Mouse (Mus musculus): Measurements from ENCODE around the gene Vmn1r13.
"Not testable (repeated sequence)": the region's sequence is repeated elsewhere in the genome, so short reads cannot be mapped to it uniquely, and the experiment has no call there.

The Vmn1r13 gene

DNA sequence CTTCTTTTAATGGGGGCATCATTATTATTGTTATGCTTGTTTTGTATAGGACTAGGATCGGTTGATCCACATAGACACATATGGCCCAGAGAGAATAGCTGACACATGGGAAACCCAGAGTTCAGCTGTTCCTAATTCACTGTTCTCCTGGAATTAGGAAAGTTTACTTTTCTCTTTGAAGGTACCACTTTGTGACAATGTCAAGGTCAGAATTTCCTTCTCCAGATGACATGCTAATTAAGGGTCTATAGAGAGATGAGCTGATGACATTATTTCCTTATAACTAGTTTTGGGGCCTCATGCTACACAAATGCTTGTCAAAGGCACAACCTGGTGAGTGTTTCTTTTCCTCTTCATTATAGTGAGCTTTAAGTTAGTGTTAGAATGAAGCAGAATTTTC lies at the start of gene Vmn1r13:
TSS of gene Vmn1r13 (plus strand) at position 301 of the 400 bp plus-strand sequence.
- not testable (repeated sequence) for DNase-seq

DNA sequence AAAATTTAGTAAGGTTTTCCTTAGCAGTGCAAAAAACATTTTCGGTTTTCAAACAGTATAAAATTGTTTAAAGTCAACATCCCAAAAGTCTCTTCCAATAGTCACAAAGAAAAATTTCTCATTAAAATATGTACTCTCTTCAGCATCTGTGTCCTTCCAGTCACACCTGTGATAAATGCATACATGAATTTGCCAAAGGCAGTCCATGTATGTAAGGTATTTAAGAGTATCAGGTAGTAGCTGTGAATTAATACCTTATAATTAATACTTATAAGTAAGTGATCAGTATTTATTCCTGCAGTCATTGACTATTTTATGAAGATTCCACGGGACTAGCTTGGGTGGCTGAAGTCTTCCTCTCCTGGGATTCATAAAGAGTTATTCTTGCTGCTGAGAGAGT lies 46.5 kb upstream of the Vmn1r13 start, which contains the start of gene Vmn1r12:
TSS of gene Vmn1r12 (plus strand) at position 301 of the 400 bp plus-strand sequence.
- DNase-seq: no peak

DNA sequence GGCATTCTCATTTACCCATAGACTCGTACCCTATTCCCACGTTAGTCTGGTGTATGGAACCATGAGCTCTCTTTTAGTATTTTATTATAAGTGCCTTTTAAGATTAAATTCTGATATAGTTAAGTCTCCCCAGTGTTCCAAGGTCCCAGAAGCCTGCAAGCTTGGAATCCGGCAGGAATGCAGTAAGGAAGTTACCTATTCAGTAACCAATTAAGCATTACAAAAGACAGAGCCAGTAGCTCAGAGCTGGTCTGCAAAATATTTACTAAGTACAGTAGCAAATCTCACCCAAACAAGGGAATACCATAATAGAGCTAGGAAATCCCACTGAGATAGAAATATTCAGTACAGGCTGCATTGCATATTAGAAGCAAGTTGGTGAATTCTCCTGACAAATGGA lies 13.1 kb upstream of the Vmn1r13 start:
- DNase-seq: not testable (repeated sequence)

DNA sequence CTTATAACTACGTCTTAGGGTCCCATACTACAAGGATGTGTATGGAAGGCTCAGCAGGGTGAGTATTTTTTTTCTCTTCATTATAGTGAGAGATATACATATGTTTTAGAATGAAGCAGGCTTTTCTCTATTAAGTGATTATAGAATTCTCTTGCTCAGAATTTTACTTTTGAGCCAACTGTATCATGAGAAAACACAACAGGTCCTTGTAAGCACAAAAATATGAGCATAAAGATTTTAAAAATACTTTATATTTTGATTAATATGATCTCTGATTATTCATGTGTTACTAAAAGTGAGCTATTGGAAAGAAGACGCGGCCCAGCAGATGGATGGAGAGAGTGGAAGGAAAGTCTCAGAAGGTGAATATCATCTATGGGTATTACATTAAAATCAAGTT lies 28.3 kb downstream of the Vmn1r13 start, which contains the start of gene Vmn1r14:
TSS of gene Vmn1r14 (plus strand) at position 301 of the 400 bp plus-strand sequence.
- DNase-seq: no peak

DNA sequence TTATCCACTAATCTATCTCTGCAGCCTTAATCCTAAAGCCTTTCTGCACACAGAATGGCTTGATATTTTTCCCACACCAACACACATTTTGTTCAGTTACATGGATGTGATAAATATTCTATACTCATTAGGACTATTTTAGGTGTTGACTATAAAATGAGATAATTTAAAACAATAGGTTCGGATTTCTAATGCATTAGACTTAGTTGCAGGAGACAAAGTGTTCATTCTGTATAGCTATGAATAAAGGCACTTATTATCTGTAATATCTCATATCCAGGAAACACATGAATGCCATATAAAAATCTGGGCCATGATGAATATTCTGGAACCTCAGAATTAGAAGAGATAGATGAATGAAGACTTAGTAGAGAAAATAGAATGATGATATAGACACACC lies 54.6 kb downstream of the Vmn1r13 start, which contains the start of gene Vmn1r15:
TSS of gene Vmn1r15 (plus strand) at position 301 of the 400 bp plus-strand sequence.
- no peak for DNase-seq

DNA sequence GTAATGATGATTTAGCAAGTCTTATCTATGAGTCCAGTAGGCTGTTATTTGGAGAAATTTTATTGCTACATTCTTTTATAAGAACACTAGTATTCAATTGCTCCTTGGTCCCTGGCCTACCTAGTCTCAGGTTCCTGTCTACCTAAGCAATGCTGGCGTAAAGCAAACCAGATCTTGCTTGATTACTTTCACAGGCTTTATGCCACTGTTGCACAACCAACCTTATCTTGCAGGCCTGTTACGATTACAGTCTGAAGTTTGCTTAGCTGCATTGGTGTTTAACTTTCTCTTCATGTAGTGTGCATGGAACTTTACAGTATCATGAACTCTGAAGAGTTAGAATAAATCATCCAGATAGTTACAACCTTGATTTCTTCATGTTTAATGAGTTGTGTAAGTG lies 57.9 kb downstream of the Vmn1r13 start:
- no peak for DNase-seq
